Mouse (Mus musculus) monocyte, adult 2 months (primary cell): ENCODE measurements around the gene Egfem1.

Experiments
- DNase-seq, 2 experiments: peaks; one replicate each; pipeline ENCODE4 v3.0.0; 2022; ENCODE audit warnings: low spot score in 2 of 2, low read depth in 1 of 2

The Egfem1 gene

GRCm38 (mm10) chr3:29134509-29134908, 52.7 kb downstream of the Egfem1 start:
- no peak for DNase-seq

- DNase-seq: no peak
Observed at GRCm38 (mm10) chr3:29135176-29136064, 53.6 kb downstream of the Egfem1 start.

GRCm38 (mm10) chr3:29136065-29136955, 54.5 kb downstream of the Egfem1 start:
- no peak for DNase-seq

DNA sequence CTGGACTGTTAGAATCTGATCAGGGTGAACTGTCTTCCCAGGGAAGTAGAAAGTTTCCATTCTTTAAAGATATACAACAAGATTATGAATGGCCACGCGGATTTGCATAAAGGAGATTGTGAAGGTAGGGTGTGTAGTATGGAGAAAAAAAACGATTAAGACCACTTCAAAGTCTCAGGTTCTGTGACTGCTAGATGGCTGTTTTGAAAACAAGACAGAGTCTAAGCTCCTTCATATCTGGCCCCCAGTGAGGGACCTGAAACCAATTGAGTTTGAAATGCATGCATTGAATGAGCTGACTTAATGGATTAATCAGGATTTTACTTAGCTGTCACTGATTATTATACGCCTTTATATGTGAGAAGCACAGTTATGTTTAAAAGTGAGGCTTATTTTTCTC, 86.6 kb downstream of the Egfem1 start:
- DNase-seq: no peak

DNA sequence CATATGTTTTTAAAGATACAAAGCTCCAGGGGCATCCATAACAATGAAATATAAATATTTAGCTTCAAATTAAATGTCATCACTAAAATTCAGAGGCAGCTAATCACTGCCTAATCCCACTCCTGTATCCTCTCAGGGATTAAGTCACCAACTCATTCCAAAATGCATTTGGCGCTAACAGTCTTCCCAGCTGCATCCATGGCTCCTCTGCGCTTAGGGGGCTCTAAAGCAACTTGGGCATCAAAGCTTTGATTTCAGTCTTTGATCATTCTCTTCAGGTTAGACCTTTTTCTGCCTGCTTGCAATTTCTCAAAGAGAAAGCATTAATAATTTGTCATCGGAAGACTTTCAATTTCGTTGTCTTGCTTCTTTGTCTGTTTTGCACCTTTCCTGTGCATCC, 87.2 kb downstream of the Egfem1 start:
- DNase-seq: no peak

DNA sequence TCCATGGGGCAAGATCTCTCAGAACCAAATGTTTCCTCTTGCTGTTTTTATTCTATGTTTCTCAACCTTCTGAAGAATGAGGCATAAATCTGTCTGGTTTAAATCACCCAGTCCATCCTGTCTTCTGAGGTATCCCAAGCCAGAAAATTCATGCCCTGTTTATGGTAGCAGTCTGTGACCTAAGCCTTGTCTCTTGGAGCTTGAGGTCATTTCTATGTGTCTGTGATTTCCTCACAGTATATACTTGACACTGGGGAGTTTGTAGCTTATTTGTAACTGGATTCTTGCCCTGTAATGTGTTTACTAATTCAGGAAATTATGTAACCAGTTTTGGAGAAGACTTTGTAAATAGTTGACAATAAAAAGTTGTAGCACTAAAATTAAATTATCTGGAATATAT, 95.2 kb downstream of the Egfem1 start:
- DNase-seq: no peak

DNA sequence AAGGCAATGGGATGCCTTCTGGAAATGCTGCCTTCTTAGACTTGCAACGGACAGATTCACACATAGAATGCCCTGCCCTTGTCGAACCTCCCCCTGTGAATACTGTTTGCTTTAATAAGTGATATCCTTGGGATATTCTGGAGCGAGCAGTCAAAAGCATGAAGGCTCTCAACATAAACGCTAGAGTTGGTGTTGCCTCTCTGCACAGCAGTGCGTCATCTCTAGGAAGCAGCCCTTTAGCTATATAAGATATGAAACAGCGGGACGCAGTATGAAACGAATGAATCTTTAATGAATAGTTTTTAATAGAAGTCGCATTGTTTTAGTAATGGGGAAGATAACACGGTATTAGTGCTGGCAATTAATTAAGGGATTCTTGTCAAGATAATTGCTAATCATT, 101.2 kb downstream of the Egfem1 start:
- no peak for DNase-seq

DNA sequence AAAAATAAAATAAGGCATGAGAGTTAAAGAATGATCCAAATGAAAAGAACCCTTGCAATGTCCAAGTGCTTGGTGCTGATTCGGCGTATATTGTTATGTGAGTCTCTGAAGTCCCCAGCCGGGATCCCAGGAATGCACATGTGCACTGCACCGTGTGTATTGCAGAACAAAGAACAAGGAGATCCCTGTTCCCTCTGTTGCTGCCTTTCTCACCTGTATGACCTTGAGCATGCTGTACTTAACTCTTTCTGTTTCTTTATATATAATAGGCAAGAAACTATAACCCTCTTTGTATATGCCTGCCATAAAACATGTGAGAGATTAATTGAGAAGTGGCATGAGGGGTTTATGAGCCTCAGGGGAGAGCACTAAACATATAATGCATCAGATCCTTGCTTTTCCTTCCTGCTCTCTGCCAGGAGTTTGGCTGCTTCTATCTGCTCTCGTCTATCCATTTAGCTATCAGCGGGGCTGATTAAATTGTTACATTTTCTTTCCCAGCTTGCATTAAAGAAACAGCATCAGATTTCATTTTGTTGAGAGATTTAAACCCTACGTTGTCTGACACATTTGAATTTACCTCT, 101.9 kb downstream of the Egfem1 start:
- DNase-seq: no peak

DNA sequence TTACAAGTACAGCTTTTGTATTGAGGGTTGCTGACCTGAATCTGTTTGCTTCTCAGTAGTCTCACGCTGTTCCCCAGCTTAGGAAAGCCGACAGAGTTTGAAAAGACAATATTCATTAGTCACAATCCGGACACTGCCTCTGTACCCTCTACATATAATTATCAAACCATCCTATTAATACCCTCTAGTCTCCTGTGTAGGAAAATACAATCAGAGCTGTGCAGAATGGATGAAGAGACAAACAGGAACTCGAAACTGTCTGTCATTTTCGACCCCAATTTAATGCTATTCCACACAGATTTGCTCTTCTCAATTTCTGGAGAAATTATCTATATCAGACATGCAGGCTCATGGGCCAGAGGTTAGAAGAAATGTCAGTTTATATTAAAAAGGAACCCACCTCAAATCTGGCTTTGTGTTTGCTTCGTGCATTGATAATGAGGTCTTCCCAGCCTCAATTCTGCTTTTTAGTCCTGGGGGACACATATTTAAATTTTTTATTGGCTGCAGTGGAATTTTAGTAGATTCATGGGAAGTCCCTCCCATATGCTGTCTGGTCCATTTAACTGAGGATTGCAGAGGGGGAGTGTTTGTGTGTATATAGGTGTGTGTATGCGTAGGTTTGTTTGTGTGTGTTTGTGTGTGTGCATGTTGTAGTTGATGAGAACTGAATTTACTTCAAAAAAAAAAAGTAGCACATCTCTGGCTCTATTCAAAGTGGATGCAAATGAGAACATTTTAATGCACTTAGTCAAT, 102.8 kb downstream of the Egfem1 start:
- no peak for DNase-seq

DNA sequence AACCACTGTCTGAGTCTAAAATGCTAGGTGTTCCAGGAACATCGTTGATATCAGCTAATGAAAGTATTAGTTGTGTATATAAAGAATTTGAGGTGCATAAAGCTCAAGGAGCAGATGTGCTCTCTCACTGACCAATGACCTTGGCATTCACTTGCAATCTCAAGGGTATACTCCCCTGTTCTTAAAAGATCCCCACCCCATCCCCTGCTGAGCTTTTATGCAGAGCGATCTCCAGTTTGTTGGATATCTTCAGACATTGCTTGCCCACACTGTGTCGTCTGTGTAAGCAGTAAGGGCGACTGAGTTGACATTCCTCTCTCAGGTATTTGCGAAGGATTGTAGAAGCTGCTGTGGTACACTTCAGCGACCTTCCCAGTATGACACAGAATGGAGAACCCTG, 108.4 kb downstream of the Egfem1 start:
- no peak for DNase-seq

DNA sequence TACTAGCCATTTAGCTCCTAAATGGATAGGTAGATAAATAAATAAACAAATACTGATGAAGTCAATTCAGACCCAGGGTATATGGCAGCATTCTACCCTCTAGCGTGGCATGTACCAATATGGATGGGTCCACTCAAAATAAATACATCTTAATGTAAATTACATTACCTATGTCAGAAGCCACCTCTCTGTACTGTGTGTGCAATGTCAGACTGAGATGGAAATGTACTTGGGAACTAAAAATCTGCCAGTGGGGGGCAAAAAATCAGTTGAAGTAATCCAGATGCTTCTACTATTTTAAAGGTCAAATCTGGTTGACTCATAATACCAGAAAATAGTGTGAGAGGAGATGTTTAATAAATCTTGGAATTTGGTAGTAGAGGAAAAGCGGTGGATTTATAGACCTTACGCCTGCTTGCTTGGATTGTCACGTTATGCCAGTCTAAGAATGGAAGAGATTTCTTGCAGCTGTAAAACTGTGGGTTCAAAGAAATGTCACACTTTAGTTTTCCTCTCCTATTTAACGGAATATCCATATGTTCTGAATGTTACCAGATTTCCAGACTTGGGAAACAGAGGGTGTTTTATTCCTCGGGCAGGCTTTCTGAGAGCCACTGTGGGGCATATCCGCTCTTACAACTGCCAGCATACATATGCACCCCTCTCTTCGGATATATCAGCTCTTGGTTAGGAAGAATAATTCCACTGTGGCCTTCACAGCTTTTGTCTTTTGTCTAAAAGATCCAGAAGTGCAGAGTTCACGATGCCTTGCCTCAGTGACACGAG, 116.1 kb downstream of the Egfem1 start:
- no peak for DNase-seq

DNA sequence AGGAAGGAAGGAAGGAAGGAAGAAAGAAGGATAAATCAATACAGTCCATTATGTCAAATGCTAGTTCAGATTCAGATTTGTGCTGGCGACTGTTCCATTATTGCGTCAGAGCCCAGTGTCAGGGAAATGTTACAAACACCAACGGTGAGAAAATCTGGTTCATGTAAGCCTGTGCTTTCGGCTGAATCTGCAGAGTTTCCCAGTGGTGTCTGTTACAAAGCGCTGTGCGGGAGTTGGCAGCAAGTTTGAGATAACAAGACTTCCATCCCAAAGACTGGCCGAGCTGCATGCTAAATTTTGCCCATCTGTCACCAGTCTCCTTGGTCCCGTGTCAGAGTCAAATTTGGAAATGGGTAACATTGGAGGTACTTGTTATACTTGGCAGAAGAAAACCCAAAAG, 118.8 kb downstream of the Egfem1 start:
- DNase-seq: no peak

DNA sequence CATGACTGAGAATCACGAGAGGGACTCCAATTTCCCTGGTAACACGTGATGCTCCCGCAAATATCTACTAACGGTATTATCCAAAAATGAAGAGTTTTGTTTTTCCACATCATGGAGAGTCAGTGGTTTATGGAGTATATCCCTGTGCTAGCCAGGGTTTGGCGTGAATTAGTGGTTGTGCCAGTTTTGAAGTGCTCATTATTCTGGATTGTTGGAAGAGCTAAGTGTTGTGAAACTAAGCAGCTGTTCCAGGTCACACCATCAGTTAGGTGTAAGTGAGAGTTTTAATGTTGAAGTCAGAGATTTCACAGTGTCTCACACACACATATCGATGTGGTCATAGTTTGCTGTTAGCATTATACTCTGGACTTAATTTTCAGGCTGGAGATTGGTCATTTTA, 120.7 kb downstream of the Egfem1 start:
- DNase-seq: no peak

- DNase-seq: no peak
Observed at GRCm38 (mm10) chr3:29222414-29222813, 140.6 kb downstream of the Egfem1 start.

DNA sequence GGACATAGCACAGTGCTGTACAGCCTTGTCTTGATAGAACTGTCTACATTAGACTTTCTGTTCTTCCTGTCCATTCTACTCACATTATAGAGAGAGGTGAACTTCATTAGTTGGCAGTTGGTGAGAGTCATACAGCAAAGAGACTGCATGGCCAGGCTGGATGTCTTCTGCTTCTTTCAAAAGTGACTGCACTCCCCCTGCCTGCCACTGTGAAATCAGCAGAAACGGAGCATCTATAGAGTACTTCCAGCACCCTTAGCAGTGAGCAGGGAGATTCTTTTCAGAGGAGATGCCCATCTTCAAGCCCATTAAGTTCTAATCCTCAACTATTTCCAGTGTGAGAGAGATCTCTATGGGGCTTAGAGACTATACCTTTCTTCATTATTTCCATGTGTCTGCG, 147.9 kb downstream of the Egfem1 start:
- DNase-seq: no peak

DNA sequence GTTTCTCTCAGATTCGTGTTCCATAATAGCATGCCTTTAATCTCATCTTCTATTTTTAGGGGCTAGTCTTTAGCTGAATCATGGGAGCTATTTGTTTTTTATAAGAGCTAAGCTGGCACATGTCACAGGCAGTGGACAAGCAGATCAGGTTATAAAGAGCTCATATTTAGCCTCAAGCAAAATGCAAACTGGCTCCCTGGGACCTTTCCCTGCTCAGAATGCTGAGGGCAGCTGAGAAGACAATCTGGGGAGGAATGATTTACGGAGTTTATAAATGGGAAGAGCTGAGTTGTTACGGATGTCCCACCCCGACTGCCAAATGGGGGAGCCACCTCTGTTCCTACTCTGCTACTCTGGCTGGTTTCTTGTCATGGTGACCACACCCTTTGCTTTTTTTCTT, 153.7 kb downstream of the Egfem1 start:
- DNase-seq: no peak

DNA sequence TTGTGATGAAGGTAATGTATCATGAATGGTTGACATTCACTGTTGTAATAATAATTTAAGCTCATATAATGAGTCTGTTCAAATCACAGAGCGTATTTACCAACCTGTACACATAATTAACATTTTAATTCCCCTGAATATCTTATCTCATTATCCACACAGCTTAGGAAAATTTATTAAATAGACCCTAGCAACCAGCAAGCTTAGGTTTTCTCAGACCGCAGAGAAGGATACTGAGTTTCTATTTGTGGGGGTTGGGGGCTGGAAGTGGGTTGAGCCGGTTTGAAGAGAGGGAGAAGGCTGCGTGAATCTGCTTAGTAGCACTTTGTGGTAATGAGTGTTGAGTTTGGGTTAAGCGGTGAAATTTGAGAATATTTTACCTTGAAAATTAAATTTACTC, 154.7 kb downstream of the Egfem1 start:
- DNase-seq: no peak

DNA sequence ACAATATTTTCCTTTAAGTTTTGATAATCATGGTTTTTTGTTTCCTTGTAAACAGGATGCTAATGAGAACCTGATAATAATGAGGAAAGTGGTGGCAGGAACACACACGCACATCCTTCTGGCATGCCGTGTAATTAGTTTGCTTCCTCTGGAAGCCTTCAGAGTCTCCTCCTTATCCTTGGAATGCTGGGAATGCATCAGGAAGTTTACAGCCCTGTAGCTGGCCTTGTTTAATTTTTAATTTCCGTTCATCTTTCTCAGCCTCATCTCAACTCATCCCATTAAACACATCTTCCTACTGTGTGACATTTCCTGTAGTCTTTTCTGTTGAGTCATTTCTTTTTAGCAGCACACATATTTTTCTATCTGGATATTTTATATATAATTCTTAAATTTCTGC, 161.8 kb downstream of the Egfem1 start:
- no peak for DNase-seq

DNA sequence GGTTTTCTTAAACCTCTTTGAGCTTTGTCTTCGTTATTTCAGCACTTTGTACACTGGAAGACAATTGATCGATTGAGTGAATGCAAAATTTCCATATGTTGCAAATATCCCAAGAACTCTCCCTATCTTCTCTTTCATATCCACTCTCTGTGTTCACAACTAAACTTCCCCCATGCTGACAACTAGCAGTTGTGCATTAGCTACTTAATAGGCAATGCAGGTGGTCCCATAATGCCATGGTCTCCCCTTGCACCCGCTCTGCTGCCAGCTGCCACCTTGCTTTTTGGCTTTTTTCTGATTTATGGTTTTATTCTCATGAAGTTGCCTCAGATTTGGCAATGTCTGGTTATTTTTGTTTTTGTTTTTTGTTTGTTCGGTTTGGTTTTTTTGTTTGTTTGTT, 209.8 kb downstream of the Egfem1 start:
- no peak for DNase-seq

GRCm38 (mm10) chr3:29292251-29292650, 210.4 kb downstream of the Egfem1 start:
- no peak for DNase-seq
